26 mouse cellular contexts compared by ENCODE assay signal in the genomic region with DNA sequence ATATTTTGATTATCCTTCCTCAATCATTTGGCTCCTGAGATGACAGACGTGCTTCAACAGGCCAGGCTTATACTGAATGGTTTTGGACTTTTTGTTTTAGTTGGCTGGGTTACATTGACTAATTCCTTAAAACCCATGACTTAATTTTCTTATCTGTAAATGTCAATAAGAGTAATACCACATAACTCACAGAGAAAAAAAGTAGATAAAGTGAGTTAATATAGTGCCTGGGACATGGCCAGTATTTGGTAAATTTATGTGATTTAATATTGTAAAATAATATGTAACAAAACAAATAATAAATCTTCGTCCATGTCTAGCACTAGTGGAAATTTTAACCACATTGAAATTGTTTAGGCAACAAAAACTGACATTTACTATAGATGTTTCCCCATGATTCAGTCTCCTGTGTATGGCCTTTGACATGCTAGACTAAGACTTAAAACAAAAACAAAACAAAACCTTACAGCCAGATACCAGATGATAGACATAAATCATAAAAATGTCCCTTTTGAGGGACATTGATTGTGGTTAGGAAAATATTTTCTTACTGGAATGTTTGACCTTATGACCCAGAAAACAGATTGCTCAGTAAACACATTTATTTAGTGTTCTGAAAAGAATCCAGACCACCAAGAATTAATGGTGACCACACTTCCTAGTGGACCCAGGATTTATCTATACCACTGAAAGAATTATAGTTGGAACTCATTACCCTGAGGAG. TPM values are rescaled to one million over a fixed set of nuclear protein-coding genes. Genes with fewer than 3 reads are reported as not detected.
DNase-seq lines count a peak whose midpoint lies in the region; ATAC-seq and TF ChIP-seq lines count a peak whose summit lies in the region.
"Had no signal": no experiment of that assay in that cellular context is flagged by ENCODE, and none has a peak within 500 bp of the region (broad histone marks: within the 10 kb centered on the region; RNA-seq: fewer than 3 reads in every experiment).

No protein-coding gene starts in this region.

- H3K9me3 ChIP-seq in kidney, embryonic 16.5 days (ENCODE audit: low read length), result peaks cover 3% of the 10 kb centered on the region; the same call in 1 of the 2 replicates
- no peaks in the 10 kb centered on the region for H3K9me3 ChIP-seq in limb, embryonic 14.5 days (ENCODE audit: control insufficient read depth, low read length)
- H3K9me3 ChIP-seq: embryonic facial prominence, embryonic 15.5 days; forebrain, embryonic 15.5 days; hindbrain, embryonic 10.5 days; intestine, embryonic 15.5 days had no signal

- no peak overlapping the region for H3K4me2 ChIP-seq in kidney, embryonic 16.5 days (replicated peaks; ENCODE audit: low read depth, low read length)
- no peak overlapping the region for H3K4me2 ChIP-seq in limb, embryonic 14.5 days (replicated peaks; ENCODE audit: low read depth, low read length, severe bottlenecking)
- H3K4me2 ChIP-seq: embryonic facial prominence, embryonic 15.5 days; forebrain, embryonic 15.5 days; heart, embryonic 12.5 days; hindbrain, embryonic 14.5 days; intestine, embryonic 15.5 days had no signal

- 49% methylated on average over 2 of the region's 2 CpGs for WGBS in kidney, embryonic 16.5 days
- 64% methylated on average over 2 of the region's 2 CpGs for WGBS in limb, embryonic 14.5 days

- no peaks in the 10 kb centered on the region for H3K27me3 ChIP-seq in kidney, embryonic 16.5 days (ENCODE audit: insufficient read depth, low read length)
- no peaks in the 10 kb centered on the region for H3K27me3 ChIP-seq in limb, embryonic 14.5 days (ENCODE audit: control insufficient read depth, insufficient read depth, low read length)
- H3K27me3 ChIP-seq: CH12.LX; embryonic facial prominence, embryonic 15.5 days; forebrain, embryonic 15.5 days; heart, embryonic 12.5 days; intestine, embryonic 15.5 days had no signal

- DNase-seq in embryo, embryonic 11 days, result peak; percentile 2
- DNase-seq in embryo, embryonic 9.5 days (ENCODE audit: extremely low spot score), result no peak
- no peak for DNase-seq in kidney, adult 8-10 months
- peak; percentile 26 for DNase-seq in Muller cell, postnatal 12 days (ENCODE audit: inconsistent ontology term)
- DNase-seq in limb, embryonic 14.5 days (ENCODE audit: low spot score), result no peak
- DNase-seq in gastrocnemius, adult 8-10 months (ENCODE audit: low spot score in 2 of 2), result no peak
- no peak for DNase-seq in cerebellum, adult 9-11 months
- DNase-seq: adrenal gland, postnatal 10 days; cerebellum, adult 11 months; cerebellum, adult 8-10 months; cerebellum, postnatal 25 days; gastrocnemius, postnatal 25 days had no signal

- H3K9ac ChIP-seq in kidney, embryonic 16.5 days (replicated peaks; ENCODE audit: low read length), result no peak overlapping the region
- H3K9ac ChIP-seq in limb, embryonic 14.5 days (ENCODE audit: low read depth, low read length, severe bottlenecking), result no peak overlapping the region
- H3K9ac ChIP-seq: embryonic facial prominence, embryonic 15.5 days; forebrain, embryonic 15.5 days; heart, embryonic 12.5 days; hindbrain, embryonic 14.5 days; intestine, embryonic 15.5 days had no signal

- H3K36me3 ChIP-seq in kidney, embryonic 16.5 days (ENCODE audit: insufficient read depth, low read length), result no peaks in the 10 kb centered on the region
- no peaks in the 10 kb centered on the region for H3K36me3 ChIP-seq in limb, embryonic 14.5 days (ENCODE audit: control insufficient read depth, insufficient read depth, low read length)
- H3K36me3 ChIP-seq: embryonic facial prominence, embryonic 15.5 days; forebrain, embryonic 10.5 days; forebrain, embryonic 15.5 days; heart, embryonic 12.5 days; hindbrain, embryonic 10.5 days; intestine, embryonic 15.5 days had no signal

- no peaks in the 10 kb centered on the region for H3K4me1 ChIP-seq in kidney, embryonic 16.5 days (ENCODE audit: insufficient read depth, low read length)
- no peaks in the 10 kb centered on the region for H3K4me1 ChIP-seq in limb, embryonic 14.5 days (ENCODE audit: control insufficient read depth, insufficient read depth, low read length)
- H3K4me1 ChIP-seq: embryonic facial prominence, embryonic 15.5 days; forebrain, embryonic 10.5 days; forebrain, embryonic 15.5 days; heart, embryonic 12.5 days; hindbrain, embryonic 10.5 days; intestine, embryonic 15.5 days had no signal

- no peak for TF ChIP-seq POLR2A in limb, embryonic 14.5 days (IDR thresholded peaks at IDR 0.05; ENCODE audit: borderline replicate concordance, extremely low read depth, insufficient read depth, insufficient read length)

- H3K27ac ChIP-seq in kidney, embryonic 16.5 days (ENCODE audit: low read length), result no peak overlapping the region
- no peak overlapping the region for H3K27ac ChIP-seq in limb, embryonic 14.5 days (replicated peaks; ENCODE audit: low read depth, low read length)
- H3K27ac ChIP-seq: embryonic facial prominence, embryonic 15.5 days; forebrain, embryonic 10.5 days; forebrain, embryonic 15.5 days; hindbrain, embryonic 10.5 days; hindbrain, embryonic 14.5 days; intestine, embryonic 15.5 days had no signal

- peak; percentile 65; the same call in 1 of the 2 replicates for ATAC-seq in kidney, embryonic 16.5 days (ENCODE audit: low FRiP score, low TSS enrichment)
- 0 out of 2 replicates have a peak, but pooled peaks have one; percentile 30 for ATAC-seq in limb, embryonic 14.5 days (ENCODE audit: low FRiP score, low read depth)
- ATAC-seq: forebrain, embryonic 15.5 days; intestine, embryonic 15.5 days had no signal

- H3K4me3 ChIP-seq in kidney, embryonic 16.5 days (ENCODE audit: low read length), result no peak overlapping the region
- no peak overlapping the region for H3K4me3 ChIP-seq in limb, embryonic 14.5 days (replicated peaks; ENCODE audit: low read length)
- H3K4me3 ChIP-seq: embryonic facial prominence, embryonic 15.5 days; erythroblast, embryonic 14.5 days; forebrain, embryonic 10.5 days; forebrain, embryonic 15.5 days; heart, embryonic 12.5 days; hindbrain, embryonic 10.5 days; intestine, embryonic 15.5 days had no signal

RNA-seq across cellular contexts. Expression of gene Akr1c18, which starts 31.1 kb away (rescaled TPM):
- polyA plus RNA-seq in kidney, embryonic 16.5 days (2015; fragmentation: Nextera tagmentation; extraction: Ambion mirVana), result 2.1 and 2.4 TPM in 2 replicates
- polyA plus RNA-seq in limb, embryonic 14.5 days (2012; rRNA removed), result 0.05 and 0.10 TPM in 2 replicates
- not detected in 2 replicates for polyA plus RNA-seq in limb, embryonic 14.5 days (2014; fragmentation: Nextera tagmentation; extraction: Ambion mirVana)
- total RNA-seq in gastrocnemius, adult 8-10 months (2022), result under 1 TPM in 1 of 4 experiments, not detected in 3; 0.22 TPM
- total RNA-seq: CH12.LX; granulocyte monocyte progenitor cell, adult 5-6 weeks; heart, adult 8-10 months; heart, postnatal 25 days had no signal
- polyA plus RNA-seq: brain, embryonic 14.5 days; erythroblast, embryonic 14.5 days; forebrain, embryonic 10.5 days; forebrain, embryonic 15.5 days; heart, embryonic 12.5 days; hindbrain, embryonic 10.5 days; hindbrain, embryonic 14.5 days had no signal

Comparison
In these comparisons a context has a peak if more than half of its experiments do, and no peak if none do; other contexts are left out.
1. DNase-seq: peak in embryo, embryonic 11 days (single experiment) and Muller cell, postnatal 12 days (single experiment); none in embryo, embryonic 9.5 days (single experiment), kidney, adult 8-10 months (0 of 2), limb, embryonic 14.5 days (single experiment), gastrocnemius, adult 8-10 months (0 of 2) and cerebellum, adult 9-11 months (single experiment).